Mouse (Mus musculus): ENCODE measurements around the gene Zbtb32. TPM values are rescaled to one million over a fixed set of nuclear protein-coding genes. Genes with fewer than 3 reads are reported as not detected.

Zbtb32 gene
- total and polyA plus RNA-seq, 3 experiments, result 173 to 183 (median 178) TPM

GRCm38 (mm10) chr7:30594510-30595024, 4.1 kb downstream of the Zbtb32 start (continued):
- TF ChIP-seq MAZ (IDR thresholded peaks at IDR 0.05; ENCODE audit: low read depth, low read length) (peak; percentile 25; the same call in 1 of the 2 replicates), SMC3 (IDR thresholded peaks at IDR 0.05; ENCODE audit: low read depth, low read length) (no peak), POLR2AphosphoS2 (IDR thresholded peaks at IDR 0.05; ENCODE audit: low read depth, low read length) (no peak; the same call in 1 of the 2 replicates), ZMIZ1 (IDR thresholded peaks at IDR 0.05; ENCODE audit: low read depth, low read length) (no peak), NELFE (IDR thresholded peaks at IDR 0.05; ENCODE audit: low read depth, low read length) (no peak), TBP (conservative IDR thresholded peaks at IDR 0.05; ENCODE audit: low read depth, low read length) (no peak), MEF2A (IDR thresholded peaks at IDR 0.05; ENCODE audit: borderline replicate concordance, low read depth, low read length) (no peak), EP300 (IDR thresholded peaks at IDR 0.05; ENCODE audit: low read length) (no peak), RAD21 (IDR thresholded peaks at IDR 0.05; ENCODE audit: low read depth, low read length) (no peak; the same call in 1 of the 2 replicates), ZNF384 (IDR thresholded peaks at IDR 0.05; ENCODE audit: low read depth, low read length) (no peak), IRF4 (IDR thresholded peaks at IDR 0.05; ENCODE audit: low read depth, low read length) (peak; percentile 81), ZC3H11A (IDR thresholded peaks at IDR 0.05; ENCODE audit: low read depth, low read length) (no peak)

- Histone ChIP-seq H3K27ac (ENCODE audit: insufficient read depth, low read depth) (peak overlapping the region; percentile 100), H3K79me2 (replicated peaks; ENCODE audit: control insufficient read depth, extremely low read depth, insufficient read depth, poor library complexity, severe bottlenecking) (peaks cover 33% of the 10 kb centered on the region), H3K4me1 (ENCODE audit: control insufficient read depth in 1 of 2, insufficient read depth in 2 of 2) (peaks cover 16 to 46% of the 10 kb centered on the region in 2 experiments), H3K9me3 (replicated peaks; ENCODE audit: low read length) (no peaks in the 10 kb centered on the region), H3K27me3 (replicated peaks) (no peaks in the 10 kb centered on the region), H3K9ac (ENCODE audit: insufficient read depth, low read depth) (peak overlapping the region; percentile 74), H3K4me2 (ENCODE audit: insufficient read depth, low read depth, poor library complexity, severe bottlenecking) (peak overlapping the region; percentile 93), H3K36me3 (replicated peaks in 1 of 2; ENCODE audit: control insufficient read depth in 1 of 2, insufficient read depth in 1 of 2, low read length in 1 of 2) (peaks cover 0 to 14% of the 10 kb centered on the region in 2 experiments), H3K4me3 (replicated peaks in 1 of 3; ENCODE audit: low read depth in 2 of 3, low read length in 2 of 3, poor library complexity in 1 of 3) (peak overlapping the region; percentile 84 to 93 (median 89))
- DNase-seq (ENCODE audit: extremely low read depth), result peak; percentile 91
- dilution Hi-C loops (cut with MboI; ENCODE audit: extremely low pct_ligation_motif_present, extremely low pct_unique_long_range_greater_than_20kb, low sequenced_read_pairs), result no loop called here
- in situ Hi-C loops (cut with MboI; ENCODE audit: low pct_ligation_motif_present, low pct_unique_long_range_greater_than_20kb, low sequenced_read_pairs), result no loop called here
- TF ChIP-seq MAZ (IDR thresholded peaks at IDR 0.05; ENCODE audit: low read depth, low read length) (no peak; the same call in 1 of the 2 replicates), ZNF384 (IDR thresholded peaks at IDR 0.05; ENCODE audit: low read depth, low read length) (no peak), JUN (IDR thresholded peaks at IDR 0.05; ENCODE audit: insufficient read depth, low read depth, low read length) (peak; percentile 91), TCF12 (IDR thresholded peaks at IDR 0.05; ENCODE audit: low read depth, low read length) (peak; percentile 59; the same call in 1 of the 2 replicates), CHD2 (IDR thresholded peaks at IDR 0.05; ENCODE audit: low read length) (peak; percentile 74), EP300 (IDR thresholded peaks at IDR 0.05; ENCODE audit: low read length) (peak; percentile 97), USF2 (conservative IDR thresholded peaks at IDR 0.05; ENCODE audit: low read depth, low read length) (no peak; the same call in 1 of the 2 replicates), MEF2A (IDR thresholded peaks at IDR 0.05; ENCODE audit: borderline replicate concordance, low read depth, low read length) (peak; percentile 47), JUND (conservative IDR thresholded peaks at IDR 0.05; ENCODE audit: low read depth, low read length) (peak; percentile 97), RAD21 (IDR thresholded peaks at IDR 0.05; ENCODE audit: low read depth, low read length) (no peak), CHD1 (IDR thresholded peaks at IDR 0.05; ENCODE audit: low read depth, low read length) (no peak), MAX (IDR thresholded peaks at IDR 0.05; ENCODE audit: low read length) (no peak; the same call in 1 of the 2 replicates), E2F4 (IDR thresholded peaks at IDR 0.05; ENCODE audit: insufficient replicate concordance, low read depth, low read length) (no peak), MXI1 (IDR thresholded peaks at IDR 0.05; ENCODE audit: low read depth, low read length) (peak; percentile 11; the same call in 1 of the 2 replicates), MAFK (IDR thresholded peaks at IDR 0.05; ENCODE audit: insufficient replicate concordance, low read length) (no peak; the same call in 1 of the 2 replicates), POLR2A (IDR thresholded peaks at IDR 0.05; ENCODE audit: low read depth, low read length) (peak; percentile 72), USF1 (IDR thresholded peaks at IDR 0.05; ENCODE audit: low read depth, low read length) (no peak), CTCF (conservative IDR thresholded peaks at IDR 0.05 in 1 of 2, IDR thresholded peaks at IDR 0.05 in 1 of 2; ENCODE audit: low read depth in 2 of 2, low read length in 2 of 2) (no peak), IRF4 (IDR thresholded peaks at IDR 0.05; ENCODE audit: low read depth, low read length) (peak; percentile 99), TBP (conservative IDR thresholded peaks at IDR 0.05; ENCODE audit: low read depth, low read length) (peak; percentile 84), ELF1 (IDR thresholded peaks at IDR 0.05; ENCODE audit: low read depth, low read length) (no peak), KAT2A (IDR thresholded peaks at IDR 0.05; ENCODE audit: insufficient replicate concordance, low read length) (no peak), ZKSCAN1 (IDR thresholded peaks at IDR 0.05; ENCODE audit: borderline replicate concordance, low read depth, low read length) (no peak), RCOR1 (conservative IDR thresholded peaks at IDR 0.05; ENCODE audit: low read depth, low read length) (peak; percentile 58; the same call in 1 of the 2 replicates), NELFE (IDR thresholded peaks at IDR 0.05; ENCODE audit: low read depth, low read length) (peak; percentile 45; the same call in 1 of the 2 replicates), ZMIZ1 (IDR thresholded peaks at IDR 0.05; ENCODE audit: low read depth, low read length) (no peak; the same call in none of the 2 replicates), SIN3A (IDR thresholded peaks at IDR 0.05; ENCODE audit: low read length) (0 out of 2 replicates have a peak, but pooled peaks have one; percentile 60), ZC3H11A (IDR thresholded peaks at IDR 0.05; ENCODE audit: low read depth, low read length) (no peak), BHLHE40 (IDR thresholded peaks at IDR 0.05; ENCODE audit: low read depth, low read length) (peak; percentile 60), GABPA (IDR thresholded peaks at IDR 0.05; ENCODE audit: insufficient replicate concordance, low read depth, low read length) (no peak)
Measured at GRCm38 (mm10) chr7:30593579-30594509, 4.9 kb downstream of the Zbtb32 start.

Data from CH12.LX (cell line).